Mouse (Mus musculus): ENCODE results near the gene Slc16a6.

Gene Slc16a6

GRCm38 (mm10) chr11:109487111-109487510 is 13.7 kb upstream of the Slc16a6 start:
- ATAC-seq (ENCODE audit: low TSS enrichment), result no peak

GRCm38 (mm10) chr11:109485398-109486045 is 12.1 kb upstream of the Slc16a6 start:
- ATAC-seq (ENCODE audit: low TSS enrichment), result peak; percentile 18; the same call in 1 of the 2 replicates

- ATAC-seq (ENCODE audit: low TSS enrichment), result no peak
Observed at GRCm38 (mm10) chr11:109480440-109480839, 7.0 kb upstream of the Slc16a6 start.

GRCm38 (mm10) chr11:109479575-109480285 is 6.3 kb upstream of the Slc16a6 start:
- ATAC-seq (ENCODE audit: low TSS enrichment), result no peak

- ATAC-seq (ENCODE audit: low TSS enrichment), result no peak
Observed at GRCm38 (mm10) chr11:109477606-109478380, 4.4 kb upstream of the Slc16a6 start.

- ATAC-seq (ENCODE audit: low TSS enrichment), result no peak
Observed at GRCm38 (mm10) chr11:109476653-109477052, 3.3 kb upstream of the Slc16a6 start.

GRCm38 (mm10) chr11:109476241-109476640 is 2.8 kb upstream of the Slc16a6 start:
- ATAC-seq (ENCODE audit: low TSS enrichment), result no peak

- ATAC-seq (ENCODE audit: low TSS enrichment), result no peak
Observed at GRCm38 (mm10) chr11:109475717-109476116, 2.3 kb upstream of the Slc16a6 start.

- no peak for ATAC-seq (ENCODE audit: low TSS enrichment)
Observed at GRCm38 (mm10) chr11:109474836-109475235, 1.4 kb upstream of the Slc16a6 start.

- ATAC-seq (ENCODE audit: low TSS enrichment), result peak; percentile 38
Observed at GRCm38 (mm10) chr11:109474086-109474742, 816 bp upstream of the Slc16a6 start.

GRCm38 (mm10) chr11:109472821-109473170 is 602 bp downstream of the Slc16a6 start:
- ATAC-seq (ENCODE audit: low TSS enrichment), result no peak

GRCm38 (mm10) chr11:109472171-109472691 is 1.2 kb downstream of the Slc16a6 start:
- no peak; the same call in 1 of the 2 replicates for ATAC-seq (ENCODE audit: low TSS enrichment)

- ATAC-seq (ENCODE audit: low TSS enrichment), result no peak
Observed at GRCm38 (mm10) chr11:109470921-109471861, 2.2 kb downstream of the Slc16a6 start.

GRCm38 (mm10) chr11:109470170-109470569 is 3.2 kb downstream of the Slc16a6 start:
- ATAC-seq (ENCODE audit: low TSS enrichment), result no peak

- ATAC-seq (ENCODE audit: low TSS enrichment), result no peak
Observed at GRCm38 (mm10) chr11:109468133-109468532, 5.3 kb downstream of the Slc16a6 start.

- no peak for ATAC-seq (ENCODE audit: low TSS enrichment)
Observed at GRCm38 (mm10) chr11:109466987-109467386, 6.4 kb downstream of the Slc16a6 start.

- ATAC-seq (ENCODE audit: low TSS enrichment), result 0 out of 2 replicates have a peak, but pooled peaks have one; percentile 38
Observed at GRCm38 (mm10) chr11:109465068-109465467, 8.3 kb downstream of the Slc16a6 start.

- no peak for ATAC-seq (ENCODE audit: low TSS enrichment)
Observed at GRCm38 (mm10) chr11:109460586-109460985, 12.8 kb downstream of the Slc16a6 start.

GRCm38 (mm10) chr11:109458165-109458564 is 15.2 kb downstream of the Slc16a6 start:
- peak; percentile 81 for ATAC-seq (ENCODE audit: low TSS enrichment)

- ATAC-seq (ENCODE audit: low TSS enrichment), result no peak
Observed at GRCm38 (mm10) chr11:109456261-109456660, 17.1 kb downstream of the Slc16a6 start.

GRCm38 (mm10) chr11:109451169-109451568 is 22.2 kb downstream of the Slc16a6 start:
- ATAC-seq (ENCODE audit: low TSS enrichment), result no peak

Data from frontal cortex, adult (tissue).